Mouse (Mus musculus) heart, postnatal 14 days (tissue): ENCODE data around the gene Arfip1. TPM values are rescaled to one million over a fixed set of nuclear protein-coding genes. Genes with fewer than 3 reads are reported as not detected.

Source experiments
- DNase-seq, 2 experiments: peaks; one replicate each; pipeline ENCODE4 v3.0.0; 2021 to 2022
- intact Hi-C: fragments of 180-260 bp; cut with DNase I; formaldehyde crosslinking; loops from one replicate; pipeline ENCODE4 v1.15.1; 2025
- total RNA-seq, 2 experiments: library from RNA; stranded (reverse); gene quantifications; 2 replicates each; pipeline ENCODE4 v1.2.3; 2021

Arfip1 gene
- total RNA-seq, 2 experiments from 2014 or later, result 17.8 to 18.9 TPM

- intact Hi-C loops, result no loop called here
Observed at GRCm38 (mm10) chr3:84500491-84500890, 81.9 kb downstream of the Arfip1 start.

GRCm38 (mm10) chr3:84497718-84498117 lies 84.7 kb downstream of the Arfip1 start:
- no peak for DNase-seq
- intact Hi-C loops, result no loop called here

More at GRCm38 (mm10) chr3:84500491-84500890, 81.9 kb downstream of the Arfip1 start:
- no peak for DNase-seq

DNA sequence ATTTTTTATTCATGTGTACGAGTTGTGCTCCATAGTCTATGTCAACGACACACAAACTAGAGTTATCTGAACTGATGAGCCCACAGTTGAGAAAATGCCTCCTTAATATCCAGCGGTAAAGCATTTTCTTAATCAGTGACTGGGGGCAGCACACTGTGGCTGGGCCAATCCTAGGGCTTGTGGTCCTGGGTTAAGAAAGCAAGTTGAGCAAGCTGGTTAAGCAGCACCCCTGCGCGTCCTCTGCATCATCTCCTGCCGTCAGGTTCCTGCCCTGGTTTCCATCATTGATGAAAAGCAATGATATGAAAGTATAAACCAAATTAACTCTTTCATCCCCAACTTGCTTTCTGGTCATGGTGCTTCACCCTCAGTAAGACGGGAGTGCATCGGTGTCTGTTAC lies 89.8 kb downstream of the Arfip1 start:
- no peak for DNase-seq
- intact Hi-C loops, result no loop called here

GRCm38 (mm10) chr3:84492148-84492547 lies 90.3 kb downstream of the Arfip1 start:
- no peak for DNase-seq
- intact Hi-C loops, result no loop called here

GRCm38 (mm10) chr3:84488716-84489115 lies 93.7 kb downstream of the Arfip1 start:
- intact Hi-C loops, result no loop called here
- no peak for DNase-seq

DNA sequence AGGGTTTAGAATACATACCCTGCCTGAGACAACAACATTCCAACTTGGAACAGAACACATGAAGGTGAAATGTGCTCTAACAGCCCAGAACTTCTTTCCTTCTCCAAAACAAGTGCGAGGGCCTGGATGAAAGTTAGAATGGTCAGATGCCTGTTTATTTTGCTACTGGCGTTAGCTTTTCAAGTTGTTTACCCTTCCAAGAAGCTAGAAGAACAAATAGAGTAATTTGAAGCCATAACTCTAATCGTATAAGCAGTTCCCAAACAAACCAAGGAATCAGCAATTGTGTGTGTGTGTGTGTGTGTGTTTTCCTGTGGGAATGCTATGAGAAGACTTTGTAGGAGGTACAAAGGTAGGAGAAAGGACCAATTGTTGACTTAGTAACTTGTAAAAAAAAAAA lies 97.5 kb downstream of the Arfip1 start:
- no peak for DNase-seq
- intact Hi-C loops, result no loop called here

DNA sequence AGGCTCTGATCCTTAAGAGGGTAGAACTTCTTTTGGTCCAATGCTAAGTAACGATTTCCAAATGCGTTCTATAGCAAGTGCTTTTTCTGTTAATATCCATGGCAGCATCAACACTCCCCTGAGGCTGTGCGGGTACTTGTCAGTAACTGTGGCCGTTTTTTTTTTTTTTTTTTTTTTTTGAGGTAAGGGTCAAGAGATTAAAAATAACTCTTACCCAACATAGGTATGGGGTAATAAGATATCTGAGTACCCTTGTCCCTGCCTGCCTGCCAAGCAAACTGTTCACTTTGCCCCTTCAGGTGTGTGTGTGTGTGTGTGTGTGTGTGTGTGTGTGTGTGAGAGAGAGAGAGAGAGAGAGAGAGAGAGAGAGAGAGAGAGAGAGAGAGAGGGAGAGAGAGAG lies 98.1 kb downstream of the Arfip1 start:
- no peak for DNase-seq
- intact Hi-C loops, result no loop called here

DNA sequence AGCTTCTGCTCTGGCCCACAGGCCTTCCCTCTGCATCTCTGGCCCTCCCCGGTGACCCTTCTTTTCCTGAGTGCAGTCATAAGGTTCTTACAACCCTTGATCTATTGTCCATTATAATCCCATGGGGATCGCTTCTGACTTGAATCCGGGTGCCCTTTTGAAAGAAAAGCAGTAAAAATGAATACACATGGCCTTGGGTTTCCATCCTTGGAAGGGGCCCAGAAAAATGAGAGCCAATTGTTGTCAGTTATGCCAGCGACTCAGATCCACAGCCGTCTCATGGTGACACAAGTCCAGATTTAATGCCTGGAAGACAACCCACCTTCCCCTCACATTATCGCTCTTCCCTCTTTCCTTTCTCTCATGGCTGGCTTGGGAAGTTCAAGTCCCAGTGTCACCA lies 100.3 kb downstream of the Arfip1 start:
- DNase-seq, result no peak
- intact Hi-C loops, result no loop called here

DNA sequence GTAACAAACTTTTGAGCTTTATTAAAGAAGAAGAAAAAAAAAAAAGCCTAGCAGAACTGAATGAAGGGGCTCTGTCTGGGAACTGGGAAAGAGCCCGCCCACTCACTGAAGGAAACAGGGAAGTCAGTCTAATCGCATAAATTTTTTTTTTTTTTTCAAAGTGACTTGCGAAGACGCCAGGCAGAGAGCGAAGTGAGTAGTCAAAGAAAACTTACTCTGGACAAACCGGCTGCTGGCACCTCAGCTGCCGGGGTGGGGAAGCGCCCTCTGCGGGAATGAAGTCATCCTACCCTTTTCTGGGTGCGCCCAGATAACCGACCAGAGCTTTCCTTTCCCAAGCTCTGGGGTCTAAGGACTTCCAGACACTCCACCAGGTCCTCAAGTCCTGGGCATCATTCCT lies 101.3 kb downstream of the Arfip1 start:
- peak; percentile 41 to 51 for DNase-seq
- intact Hi-C loops, result loop anchor here (1.0 kb wide), 1 partner anchor 129 kb away; no protein-coding TSS in a partner anchor

DNA sequence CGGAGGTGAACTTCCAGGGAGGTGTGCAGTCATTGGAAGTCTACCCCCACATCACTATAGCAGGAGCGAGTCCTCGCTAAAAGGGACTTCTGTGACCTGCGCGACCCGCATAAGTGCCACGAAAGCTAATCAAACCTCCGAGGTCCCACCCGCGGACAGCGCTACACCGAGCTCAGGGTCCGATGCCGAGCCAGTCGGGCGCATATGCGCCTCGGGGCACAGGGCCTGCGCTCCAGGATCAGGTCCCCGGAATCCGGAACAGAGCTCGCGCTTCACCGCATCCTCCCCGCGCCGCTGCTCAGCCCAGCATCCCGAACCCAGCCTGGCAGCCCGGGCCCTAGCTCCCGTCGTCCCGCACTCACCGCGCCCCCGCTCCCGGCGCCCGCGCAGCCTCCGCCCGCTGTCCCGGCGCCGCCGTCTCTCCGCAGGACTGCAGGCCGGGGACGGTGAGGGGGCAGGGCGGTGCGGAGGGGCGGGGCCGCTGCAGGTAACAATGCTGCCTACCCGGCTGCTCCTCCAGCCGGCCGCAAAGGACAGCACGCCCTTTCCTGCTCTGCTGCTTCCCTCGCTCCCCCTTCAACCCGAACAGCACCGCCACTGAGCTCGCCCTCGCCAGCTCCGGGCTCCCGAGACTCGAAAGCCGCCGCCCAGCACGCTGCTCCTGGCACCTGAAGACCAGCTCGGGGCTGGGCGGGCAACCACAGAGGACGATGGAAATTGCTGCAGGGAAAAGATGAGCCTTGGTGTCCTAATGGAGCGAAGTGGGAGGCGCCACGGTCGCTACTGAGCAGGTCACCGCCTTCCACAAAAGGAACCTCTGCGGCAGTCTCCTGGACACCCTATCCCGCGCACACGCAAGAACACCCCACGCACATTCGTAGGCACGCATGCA lies 102.2 kb downstream of the Arfip1 start, which contains the start of gene Fhdc1:
TSS of gene Fhdc1 (minus strand) at position 424 of the 892 bp plus-strand sequence.
- DNase-seq, result peak; percentile 40 to 50
- intact Hi-C loops, result no loop called here

DNA sequence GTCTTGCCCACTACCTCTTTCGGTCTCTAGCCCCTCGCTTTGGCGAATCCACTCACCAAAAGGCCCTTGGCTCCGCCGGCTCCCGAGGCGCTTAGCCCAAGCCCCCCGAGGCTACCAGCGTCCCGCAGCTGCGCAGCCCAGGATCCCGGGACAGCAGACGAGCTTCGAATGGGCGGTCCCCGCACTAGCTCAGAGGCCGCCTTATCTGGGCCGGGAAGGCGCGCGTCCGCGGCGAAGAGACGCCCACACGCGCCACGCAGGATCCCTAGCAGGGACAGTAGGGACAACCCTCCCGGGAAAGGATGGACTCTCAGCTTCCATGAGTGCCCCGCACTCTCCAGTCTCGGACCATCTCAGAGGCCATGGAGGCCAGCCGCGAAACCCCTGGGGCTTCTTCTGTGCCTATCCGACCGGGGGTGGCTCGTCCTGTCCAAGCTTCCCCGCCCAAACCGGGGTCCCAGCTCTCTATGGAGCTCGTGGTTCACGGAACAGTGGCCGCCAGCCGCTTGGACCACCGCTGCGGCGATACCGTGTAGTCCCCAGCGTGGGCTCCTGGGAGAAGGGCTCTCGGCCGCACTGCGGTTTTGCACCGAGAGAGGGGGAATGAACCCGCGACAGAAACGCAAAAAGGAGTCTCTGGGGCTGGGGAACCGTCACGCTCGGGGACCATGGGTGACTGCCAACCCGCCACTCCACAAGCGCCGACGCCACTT lies 103.0 kb downstream of the Arfip1 start:
- intact Hi-C loops, result no loop called here
- peak; percentile 59 to 65 for DNase-seq

DNA sequence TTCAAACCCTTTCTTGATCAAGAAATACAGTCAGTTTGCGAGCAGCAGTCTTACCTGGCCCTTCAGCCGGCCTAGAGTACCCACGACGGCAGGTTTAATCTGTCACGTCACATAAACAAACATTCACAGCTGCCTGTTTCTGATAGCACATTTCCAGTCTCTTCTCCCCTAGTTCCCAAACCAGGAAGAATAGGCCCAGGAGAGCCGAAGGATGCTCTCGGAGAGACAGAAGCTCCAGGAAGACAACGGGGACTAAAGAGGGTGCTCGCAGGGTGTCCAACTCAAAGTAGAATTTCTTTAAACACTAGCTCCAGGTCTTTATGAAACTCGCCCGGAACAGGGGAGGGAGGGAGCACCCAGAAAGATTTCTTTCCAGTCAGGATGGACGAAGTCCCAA lies 103.5 kb downstream of the Arfip1 start:
- intact Hi-C loops, result no loop called here

DNA sequence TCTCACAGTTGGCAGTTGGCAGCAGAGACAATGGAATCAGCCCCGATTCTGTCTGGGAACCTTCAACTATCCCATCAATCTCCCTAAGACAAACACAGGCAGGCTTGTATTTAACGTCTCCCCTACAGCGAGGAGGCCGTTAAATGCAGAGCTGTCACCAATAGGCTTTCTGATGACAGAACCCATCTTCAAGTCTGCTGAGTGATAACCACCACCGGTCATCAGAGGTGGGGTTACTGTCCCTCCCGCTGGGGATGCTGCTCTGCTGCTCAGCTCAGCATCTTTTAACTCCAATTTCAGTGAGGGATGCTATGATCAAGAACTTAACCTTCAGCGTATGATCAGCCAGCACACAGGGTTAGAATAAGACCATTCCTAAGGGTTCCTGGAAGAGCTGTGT lies 104.2 kb downstream of the Arfip1 start:
- no peak for DNase-seq
- intact Hi-C loops, result no loop called here

More for the DNA sequence above, 103.5 kb downstream of the Arfip1 start:
- DNase-seq, result no peak

- no peak for DNase-seq
- intact Hi-C loops, result no loop called here
Observed at GRCm38 (mm10) chr3:84477498-84477897, 104.9 kb downstream of the Arfip1 start.

GRCm38 (mm10) chr3:84474981-84475775 lies 107.2 kb downstream of the Arfip1 start:
- no peak for DNase-seq
- intact Hi-C loops, result no loop called here

- intact Hi-C loops, result no loop called here
- DNase-seq, result no peak
Observed at GRCm38 (mm10) chr3:84474398-84474797, 108.0 kb downstream of the Arfip1 start.

- intact Hi-C loops, result no loop called here
- DNase-seq, result no peak
Observed at GRCm38 (mm10) chr3:84472955-84473354, 109.5 kb downstream of the Arfip1 start.

DNA sequence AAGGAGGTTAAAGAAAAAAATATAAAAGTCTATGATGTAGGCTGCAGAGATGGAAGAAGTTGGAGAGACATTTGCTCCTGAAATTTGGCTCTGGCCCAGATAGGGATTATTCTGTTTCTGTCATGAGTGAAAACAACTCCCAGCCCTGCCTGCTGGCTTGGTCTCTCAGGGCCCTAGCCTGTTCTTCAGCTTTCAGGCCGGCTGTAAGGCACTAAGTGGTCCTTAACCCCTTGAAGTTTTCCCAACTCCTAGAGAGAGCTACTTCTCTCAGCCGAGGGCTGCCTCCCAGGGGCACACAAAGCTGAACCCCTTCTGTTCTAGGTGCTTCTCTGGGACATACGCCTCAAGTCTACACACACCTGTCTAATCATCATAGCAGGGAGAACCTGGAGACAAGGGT lies 109.9 kb downstream of the Arfip1 start:
- intact Hi-C loops, result no loop called here
- DNase-seq, result no peak

DNA sequence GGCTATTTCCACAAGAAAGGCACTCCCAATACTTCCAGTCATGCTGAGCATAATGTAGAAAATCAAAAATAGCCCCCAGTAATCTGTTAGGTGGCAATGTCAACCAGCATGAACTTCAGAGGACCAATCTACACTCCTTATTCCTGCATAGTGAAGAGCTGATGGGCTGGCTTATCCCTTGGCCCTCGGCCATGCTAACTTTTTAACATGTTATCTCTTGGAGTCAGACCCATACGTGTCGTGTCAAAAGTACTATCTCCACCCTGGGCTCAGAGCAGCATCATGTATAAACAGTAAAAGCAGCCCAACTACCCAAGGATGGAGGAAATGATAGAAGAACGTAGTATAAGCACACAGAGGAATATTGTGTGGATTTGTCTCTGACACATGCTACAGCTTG lies 111.3 kb downstream of the Arfip1 start:
- intact Hi-C loops, result no loop called here
- DNase-seq, result no peak

GRCm38 (mm10) chr3:84468111-84468453 lies 114.3 kb downstream of the Arfip1 start:
- intact Hi-C loops, result no loop called here
- no peak for DNase-seq
